Mouse (Mus musculus): ENCODE results near the gene Svep1.

Svep1 gene

GRCm38 (mm10) chr4:58206115-58206945 is at the start of gene Svep1:
Gene Svep1 (minus strand): TSS chr4:58206859.
- DNase-seq (ENCODE audit: low spot score): no peak

GRCm38 (mm10) chr4:58253410-58253809 is 46.8 kb upstream of the Svep1 start:
- DNase-seq (ENCODE audit: low spot score): no peak

- DNase-seq (ENCODE audit: low spot score): no peak
Observed at GRCm38 (mm10) chr4:58252381-58252780, 45.7 kb upstream of the Svep1 start.

- no peak for DNase-seq (ENCODE audit: low spot score)
Observed at GRCm38 (mm10) chr4:58245544-58245943, 38.9 kb upstream of the Svep1 start.

GRCm38 (mm10) chr4:58240416-58240815 is 33.8 kb upstream of the Svep1 start:
- DNase-seq (ENCODE audit: low spot score): no peak

- DNase-seq (ENCODE audit: low spot score): no peak
Observed at GRCm38 (mm10) chr4:58235828-58236227, 29.2 kb upstream of the Svep1 start.

- no peak for DNase-seq (ENCODE audit: low spot score)
Observed at GRCm38 (mm10) chr4:58223499-58223898, 16.8 kb upstream of the Svep1 start.

GRCm38 (mm10) chr4:58211374-58211773 is 4.7 kb upstream of the Svep1 start:
- DNase-seq (ENCODE audit: low spot score): no peak

GRCm38 (mm10) chr4:58210557-58211090 is 4.0 kb upstream of the Svep1 start:
- DNase-seq (ENCODE audit: low spot score): no peak

- DNase-seq (ENCODE audit: low spot score): no peak
Observed at GRCm38 (mm10) chr4:58205750-58206114, 927 bp downstream of the Svep1 start.

- DNase-seq (ENCODE audit: low spot score): no peak
Observed at GRCm38 (mm10) chr4:58201703-58202102, 5.0 kb downstream of the Svep1 start.

- no peak for DNase-seq (ENCODE audit: low spot score)
Observed at GRCm38 (mm10) chr4:58200826-58201225, 5.8 kb downstream of the Svep1 start.

GRCm38 (mm10) chr4:58197230-58197629 is 9.4 kb downstream of the Svep1 start:
- no peak for DNase-seq (ENCODE audit: low spot score)

GRCm38 (mm10) chr4:58196795-58197194 is 9.9 kb downstream of the Svep1 start:
- no peak for DNase-seq (ENCODE audit: low spot score)

- no peak for DNase-seq (ENCODE audit: low spot score)
Observed at GRCm38 (mm10) chr4:58195936-58196335, 10.7 kb downstream of the Svep1 start.

- no peak for DNase-seq (ENCODE audit: low spot score)
Observed at GRCm38 (mm10) chr4:58189281-58189680, 17.4 kb downstream of the Svep1 start.

- no peak for DNase-seq (ENCODE audit: low spot score)
Observed at GRCm38 (mm10) chr4:58185401-58185800, 21.3 kb downstream of the Svep1 start.

- no peak for DNase-seq (ENCODE audit: low spot score)
Observed at GRCm38 (mm10) chr4:58184681-58185341, 21.8 kb downstream of the Svep1 start.

GRCm38 (mm10) chr4:58183897-58184296 is 22.8 kb downstream of the Svep1 start:
- DNase-seq (ENCODE audit: low spot score): no peak

- no peak for DNase-seq (ENCODE audit: low spot score)
Observed at GRCm38 (mm10) chr4:58178489-58178888, 28.2 kb downstream of the Svep1 start.

- DNase-seq (ENCODE audit: low spot score): no peak
Observed at GRCm38 (mm10) chr4:58177256-58177655, 29.4 kb downstream of the Svep1 start.

- DNase-seq (ENCODE audit: low spot score): no peak
Observed at GRCm38 (mm10) chr4:58174435-58174987, 32.1 kb downstream of the Svep1 start.

GRCm38 (mm10) chr4:58173401-58173800 is 33.3 kb downstream of the Svep1 start:
- no peak for DNase-seq (ENCODE audit: low spot score)

All from left cerebral cortex, adult 11 months (tissue).